Mouse (Mus musculus): ENCODE measurements around the gene Pigv. TPM values are rescaled to one million over a fixed set of nuclear protein-coding genes. Genes with fewer than 3 reads are reported as not detected.
A peak's percentile ranks its signal among the peaks of the same experiment; 100 is the strongest.

The Pigv gene
- polyA plus RNA-seq, 1 experiment from 2014 or later: 10.7 TPM

DNA sequence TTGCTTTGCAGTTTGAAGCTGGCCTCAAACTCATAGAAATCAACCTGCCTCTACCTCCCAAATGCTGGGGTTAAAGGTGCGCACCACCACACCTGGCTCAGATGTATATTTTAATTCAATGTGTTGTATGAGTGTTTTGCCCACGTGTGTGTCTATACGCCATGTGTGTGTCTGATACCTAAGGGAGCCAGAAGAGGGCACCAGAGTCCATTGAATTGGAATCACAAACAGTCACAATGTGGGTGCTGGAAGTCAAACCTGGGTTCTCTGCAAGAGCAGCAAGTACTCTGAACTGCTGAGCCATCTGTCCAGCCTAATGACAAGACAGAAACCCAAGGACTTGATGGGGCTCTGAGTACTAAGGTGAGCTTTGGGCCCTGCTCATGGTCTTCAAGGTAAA, 27.3 kb downstream of the Pigv start:
- Histone ChIP-seq H3K4me3 (ENCODE audit: low read depth, low read length) (no peak overlapping the region), H3K27ac (ENCODE audit: low read depth, low read length) (no peak overlapping the region), H3K9ac (ENCODE audit: low read depth, low read length) (no peak overlapping the region), H3K4me1 (replicated peaks; ENCODE audit: control insufficient read depth, insufficient read depth, low read length) (no peaks in the 10 kb centered on the region), H3K27me3 (ENCODE audit: control insufficient read depth, insufficient read depth, low read length) (no peaks in the 10 kb centered on the region), H3K36me3 (ENCODE audit: control insufficient read depth, insufficient read depth, low read length) (no peaks in the 10 kb centered on the region), H3K9me3 (ENCODE audit: control insufficient read depth, low read length) (no peaks in the 10 kb centered on the region), H3K4me2 (replicated peaks; ENCODE audit: low read depth, low read length) (no peak overlapping the region)
- WGBS: 88% methylated on average over 3 of the region's 3 CpGs
- DNase-seq (ENCODE audit: low spot score) (no peak), ATAC-seq (ENCODE audit: low FRiP score) (no peak)

DNA sequence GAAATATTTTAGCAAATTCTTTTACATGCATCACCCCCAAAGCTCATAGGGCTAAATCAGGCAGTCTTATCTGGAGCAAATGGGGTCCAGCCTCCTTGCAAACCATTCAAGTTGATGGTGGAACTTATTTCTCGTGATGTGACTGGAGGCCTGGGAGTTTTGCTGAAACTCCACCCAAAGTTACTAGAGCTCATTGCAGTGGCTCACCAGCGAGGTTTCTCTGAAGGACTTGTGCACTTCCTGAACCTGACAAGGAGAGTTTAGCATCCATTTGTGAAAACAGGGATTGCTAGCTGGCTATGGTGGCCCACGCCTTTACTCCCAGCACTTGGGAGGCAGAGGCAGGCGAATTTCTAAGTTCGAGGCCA, 38.4 kb downstream of the Pigv start:
- Histone ChIP-seq H3K27ac (ENCODE audit: low read depth, low read length) (no peak overlapping the region), H3K4me3 (ENCODE audit: low read depth, low read length) (no peak overlapping the region), H3K4me2 (replicated peaks; ENCODE audit: low read depth, low read length) (no peak overlapping the region), H3K4me1 (replicated peaks; ENCODE audit: control insufficient read depth, insufficient read depth, low read length) (peaks cover 9% of the 10 kb centered on the region; the same call in 1 of the 2 replicates), H3K27me3 (ENCODE audit: control insufficient read depth, insufficient read depth, low read length) (no peaks in the 10 kb centered on the region), H3K9me3 (ENCODE audit: control insufficient read depth, low read length) (no peaks in the 10 kb centered on the region), H3K36me3 (ENCODE audit: control insufficient read depth, insufficient read depth, low read length) (no peaks in the 10 kb centered on the region), H3K9ac (ENCODE audit: low read depth, low read length) (no peak overlapping the region)
- ATAC-seq (ENCODE audit: low FRiP score) (no peak), DNase-seq (ENCODE audit: low spot score) (no peak)
- WGBS: 83% methylated on average over 5 of the region's 5 CpGs

DNA sequence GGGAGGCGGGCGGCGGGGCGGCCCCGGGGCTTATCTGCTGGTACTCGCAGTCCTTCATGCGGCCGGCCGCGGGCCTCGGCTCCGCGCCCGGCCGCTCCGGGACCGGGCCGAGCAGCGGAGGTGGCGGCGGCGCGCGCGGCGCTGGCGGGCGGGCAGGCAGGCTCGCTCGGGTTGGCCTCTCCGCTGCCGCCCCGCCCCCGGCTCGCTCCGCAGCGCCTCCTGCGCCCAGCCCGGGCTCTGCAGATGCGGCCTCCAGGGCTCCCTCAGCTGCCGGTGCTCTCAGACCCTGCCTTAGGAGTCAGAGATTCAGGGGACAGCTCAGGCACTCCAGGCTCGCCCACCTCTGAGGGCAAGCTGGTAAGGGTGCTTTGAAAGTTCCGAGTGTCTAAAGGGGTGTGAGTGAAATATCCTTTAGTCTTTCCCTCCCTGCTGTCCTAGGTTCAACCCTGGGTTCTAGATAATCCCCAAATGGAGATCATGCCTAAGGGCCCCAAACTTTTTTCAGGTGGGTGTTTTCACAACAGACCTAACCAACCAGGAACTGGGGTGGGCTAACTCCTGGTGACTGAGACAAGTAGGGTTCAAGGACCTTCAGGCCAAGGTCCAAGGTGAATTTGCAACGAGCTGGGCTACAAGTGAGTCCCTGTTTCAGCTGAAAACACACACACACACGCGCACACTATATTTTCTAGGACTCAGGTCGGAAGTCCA, 39.0 kb downstream of the Pigv start:
- H3K27me3 ChIP-seq (ENCODE audit: control insufficient read depth, insufficient read depth, low read length): no peaks in the 10 kb centered on the region
- no peaks in the 10 kb centered on the region for H3K36me3 ChIP-seq (ENCODE audit: control insufficient read depth, insufficient read depth, low read length)
- H3K27ac ChIP-seq (ENCODE audit: low read depth, low read length): peak overlapping the region; percentile 58
- ATAC-seq (ENCODE audit: low FRiP score): peak; percentile 68
- H3K9me3 ChIP-seq (ENCODE audit: control insufficient read depth, low read length): no peaks in the 10 kb centered on the region
- H3K9ac ChIP-seq (ENCODE audit: low read depth, low read length): peak overlapping the region; percentile 97
- peak overlapping the region; percentile 96 for H3K4me2 ChIP-seq (replicated peaks; ENCODE audit: low read depth, low read length)
- H3K4me1 ChIP-seq (replicated peaks; ENCODE audit: control insufficient read depth, insufficient read depth, low read length): peaks cover 9% of the 10 kb centered on the region; the same call in 1 of the 2 replicates
- DNase-seq (ENCODE audit: low spot score): peak; percentile 94
- 23% methylated on average over 15 of the region's 47 CpGs for WGBS
- peak overlapping the region; percentile 82 for H3K4me3 ChIP-seq (ENCODE audit: low read depth, low read length)

DNA sequence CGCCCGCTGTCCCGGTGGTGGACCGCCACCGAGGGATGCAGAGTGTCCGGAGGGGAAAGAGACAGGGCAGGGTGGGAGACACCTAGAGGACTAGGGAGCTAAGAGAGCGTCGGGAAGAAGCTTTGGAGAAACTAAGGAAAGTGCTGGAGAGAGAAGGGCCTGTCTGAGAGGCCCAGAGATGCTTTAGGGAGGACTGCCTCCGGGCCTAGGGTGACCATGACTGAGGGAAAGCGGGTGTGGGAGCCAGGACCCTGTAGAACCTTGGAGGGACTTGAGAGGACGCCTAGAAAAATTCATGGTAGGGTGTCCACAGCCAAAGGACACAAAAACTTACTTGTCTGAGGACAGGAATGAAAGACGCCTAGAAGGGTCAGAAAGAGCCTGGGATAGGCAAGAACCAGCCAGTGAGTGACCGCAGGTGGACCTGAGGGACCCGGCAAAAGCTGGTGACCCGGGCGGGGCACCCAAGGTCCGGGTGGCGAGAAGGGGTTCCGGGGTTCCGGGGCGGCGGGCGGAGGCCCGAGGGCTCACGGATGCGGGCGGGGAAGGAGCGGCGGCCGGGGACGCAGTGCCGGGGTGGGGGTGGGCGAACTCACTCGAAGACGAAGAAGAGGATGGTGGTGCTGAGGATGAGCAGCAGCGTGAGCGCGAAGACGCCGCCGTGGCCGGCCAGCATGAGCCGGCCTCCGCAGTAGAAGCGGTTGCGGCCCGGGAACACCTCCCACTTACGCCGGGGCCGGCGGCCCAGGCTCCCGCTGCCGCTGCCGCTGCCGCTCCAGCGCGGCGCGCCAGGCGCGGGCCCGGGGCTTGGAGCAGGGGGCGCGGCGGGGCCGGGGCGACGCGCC, 39.7 kb downstream of the Pigv start:
- Histone ChIP-seq H3K4me2 (replicated peaks; ENCODE audit: low read depth, low read length) (peak overlapping the region; percentile 96), H3K36me3 (ENCODE audit: control insufficient read depth, insufficient read depth, low read length) (no peaks in the 10 kb centered on the region), H3K27ac (ENCODE audit: low read depth, low read length) (peak overlapping the region; percentile 58), H3K4me3 (ENCODE audit: low read depth, low read length) (peak overlapping the region; percentile 82), H3K9ac (ENCODE audit: low read depth, low read length) (peak overlapping the region; percentile 97), H3K9me3 (ENCODE audit: control insufficient read depth, low read length) (no peaks in the 10 kb centered on the region), H3K4me1 (replicated peaks; ENCODE audit: control insufficient read depth, insufficient read depth, low read length) (peaks cover 9% of the 10 kb centered on the region; the same call in 1 of the 2 replicates), H3K27me3 (ENCODE audit: control insufficient read depth, insufficient read depth, low read length) (no peaks in the 10 kb centered on the region)
- WGBS: 2% methylated on average over 40 of the region's 69 CpGs
- ATAC-seq (ENCODE audit: low FRiP score) (peak; percentile 45; the same call in 1 of the 2 replicates), DNase-seq (ENCODE audit: low spot score) (peak; percentile 71)

DNA sequence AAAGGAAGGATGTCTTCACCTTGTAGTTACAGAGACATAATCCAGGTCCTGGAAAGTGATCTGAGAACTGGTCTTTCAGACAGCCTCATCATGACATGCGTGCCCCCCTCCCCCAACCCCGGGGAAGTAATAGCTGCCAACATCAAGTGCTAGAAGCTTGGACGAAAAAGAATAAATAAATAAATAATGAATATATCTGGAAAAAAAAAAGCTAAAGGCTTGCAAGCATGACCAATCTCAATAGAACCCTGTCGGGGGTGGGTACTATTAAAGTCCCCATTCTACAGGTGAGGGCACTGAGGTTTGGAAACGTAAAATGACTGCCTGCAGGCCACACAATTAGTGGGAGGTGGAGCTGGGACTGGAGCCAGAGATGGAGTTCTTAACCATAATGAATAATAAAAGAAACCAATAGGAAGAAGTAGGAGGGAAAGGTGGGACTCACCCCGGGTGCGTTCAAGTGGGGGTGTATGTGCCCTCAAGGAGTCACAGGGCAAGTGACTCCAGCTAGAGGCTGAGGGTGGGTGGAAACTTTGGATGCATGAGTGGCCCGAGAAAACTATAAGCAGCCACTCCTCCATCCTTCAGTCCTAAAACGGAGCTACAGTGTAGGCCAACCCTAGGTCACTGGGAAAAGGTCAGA, 40.6 kb downstream of the Pigv start:
- no peak for ATAC-seq (ENCODE audit: low FRiP score)
- WGBS: 45% methylated on average over 9 of the region's 9 CpGs

DNA sequence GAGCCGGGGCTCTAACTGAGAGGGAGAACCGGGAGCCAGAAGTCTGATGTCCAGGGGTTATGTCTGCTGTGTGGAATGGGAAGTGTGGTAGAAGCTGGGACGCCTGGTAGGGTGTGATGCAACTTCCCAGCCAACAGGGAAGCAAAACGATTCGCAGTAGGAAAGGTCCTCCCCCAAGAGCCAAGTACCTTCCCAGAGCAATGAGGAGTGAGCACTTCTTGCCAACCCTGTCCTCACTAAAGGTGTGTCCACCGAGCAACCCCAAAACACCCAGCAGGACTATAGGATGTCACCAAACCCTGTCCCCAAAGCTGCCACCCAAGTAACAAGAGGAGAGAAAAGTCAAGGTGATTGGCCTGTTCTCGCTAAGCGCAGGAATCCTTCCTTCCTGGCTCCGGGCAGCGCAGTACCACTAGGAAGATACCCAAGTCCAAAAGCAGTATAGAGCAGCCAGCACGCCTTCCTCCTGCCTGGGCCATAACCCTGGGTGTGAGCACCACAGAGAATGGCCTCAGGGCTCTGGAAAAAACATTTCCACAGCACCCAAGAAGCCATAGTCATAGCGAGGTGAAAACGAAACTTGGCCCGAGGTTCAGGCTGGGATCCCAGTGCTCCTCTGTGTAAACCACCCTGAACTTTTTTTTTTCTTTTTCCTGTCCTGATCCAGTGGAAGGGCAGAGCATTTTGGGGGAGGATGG, 41.2 kb downstream of the Pigv start:
- H3K4me3 ChIP-seq (ENCODE audit: low read depth, low read length): no peak overlapping the region
- no peak for DNase-seq (ENCODE audit: low spot score)
- no peaks in the 10 kb centered on the region for H3K36me3 ChIP-seq (ENCODE audit: control insufficient read depth, insufficient read depth, low read length)
- WGBS: 85% methylated on average over 14 of the region's 14 CpGs
- no peak for ATAC-seq (ENCODE audit: low FRiP score)
- no peaks in the 10 kb centered on the region for H3K27me3 ChIP-seq (ENCODE audit: control insufficient read depth, insufficient read depth, low read length)
- no peaks in the 10 kb centered on the region for H3K9me3 ChIP-seq (ENCODE audit: control insufficient read depth, low read length)
- H3K4me1 ChIP-seq (replicated peaks; ENCODE audit: control insufficient read depth, insufficient read depth, low read length): peaks cover 9% of the 10 kb centered on the region; the same call in 1 of the 2 replicates
- no peak overlapping the region for H3K4me2 ChIP-seq (replicated peaks; ENCODE audit: low read depth, low read length)
- no peak overlapping the region for H3K9ac ChIP-seq (ENCODE audit: low read depth, low read length)
- H3K27ac ChIP-seq (ENCODE audit: low read depth, low read length): no peak overlapping the region

More for the DNA sequence above, 40.6 kb downstream of the Pigv start:
- peak overlapping the region; percentile 96 for H3K4me2 ChIP-seq (replicated peaks; ENCODE audit: low read depth, low read length)
- no peak for DNase-seq (ENCODE audit: low spot score)
- no peaks in the 10 kb centered on the region for H3K9me3 ChIP-seq (ENCODE audit: control insufficient read depth, low read length)
- peak overlapping the region; percentile 97 for H3K9ac ChIP-seq (ENCODE audit: low read depth, low read length)
- no peaks in the 10 kb centered on the region for H3K36me3 ChIP-seq (ENCODE audit: control insufficient read depth, insufficient read depth, low read length)
- no peak overlapping the region for H3K27ac ChIP-seq (ENCODE audit: low read depth, low read length)
- H3K4me3 ChIP-seq (ENCODE audit: low read depth, low read length): peak overlapping the region; percentile 82
- H3K4me1 ChIP-seq (replicated peaks; ENCODE audit: control insufficient read depth, insufficient read depth, low read length): peaks cover 9% of the 10 kb centered on the region; the same call in 1 of the 2 replicates
- H3K27me3 ChIP-seq (ENCODE audit: control insufficient read depth, insufficient read depth, low read length): no peaks in the 10 kb centered on the region

DNA sequence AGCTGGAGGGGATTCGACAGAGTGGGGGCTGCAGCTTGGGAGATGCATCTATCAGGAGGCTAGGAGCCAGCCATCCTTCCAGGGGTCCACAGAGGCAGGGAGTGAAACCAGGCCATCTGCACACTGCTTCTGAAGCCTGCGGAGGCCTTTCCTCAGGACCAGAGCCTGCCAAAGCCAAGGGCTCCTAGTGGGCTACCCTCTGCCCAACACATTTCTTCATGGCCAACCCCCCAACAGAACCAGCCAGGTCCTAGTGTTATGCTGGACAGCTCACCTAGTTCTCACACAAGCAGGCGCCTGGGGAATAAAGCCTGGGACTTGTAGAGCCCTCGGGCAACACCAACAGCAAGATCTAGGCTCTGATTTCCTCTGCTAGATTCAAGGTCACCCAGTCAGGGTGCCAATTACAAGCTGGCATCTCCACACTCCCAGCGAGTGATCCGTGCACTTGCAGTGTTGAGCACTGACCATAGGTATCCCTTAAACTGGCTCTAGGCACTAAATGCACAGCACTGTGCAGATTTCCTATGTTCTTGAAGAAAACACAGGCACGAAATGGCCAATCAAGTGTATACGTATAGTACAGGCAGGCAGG, 42.0 kb downstream of the Pigv start:
- no peak overlapping the region for H3K4me2 ChIP-seq (replicated peaks; ENCODE audit: low read depth, low read length)
- no peaks in the 10 kb centered on the region for H3K27me3 ChIP-seq (ENCODE audit: control insufficient read depth, insufficient read depth, low read length)
- H3K9ac ChIP-seq (ENCODE audit: low read depth, low read length): no peak overlapping the region
- no peak overlapping the region for H3K4me3 ChIP-seq (ENCODE audit: low read depth, low read length)
- DNase-seq (ENCODE audit: low spot score) (no peak), ATAC-seq (ENCODE audit: low FRiP score) (no peak)
- no peaks in the 10 kb centered on the region for H3K9me3 ChIP-seq (ENCODE audit: control insufficient read depth, low read length)
- 94% methylated on average over 8 of the region's 8 CpGs for WGBS
- H3K27ac ChIP-seq (ENCODE audit: low read depth, low read length): no peak overlapping the region
- no peaks in the 10 kb centered on the region for H3K36me3 ChIP-seq (ENCODE audit: control insufficient read depth, insufficient read depth, low read length)
- peaks cover 9% of the 10 kb centered on the region; the same call in 1 of the 2 replicates for H3K4me1 ChIP-seq (replicated peaks; ENCODE audit: control insufficient read depth, insufficient read depth, low read length)

DNA sequence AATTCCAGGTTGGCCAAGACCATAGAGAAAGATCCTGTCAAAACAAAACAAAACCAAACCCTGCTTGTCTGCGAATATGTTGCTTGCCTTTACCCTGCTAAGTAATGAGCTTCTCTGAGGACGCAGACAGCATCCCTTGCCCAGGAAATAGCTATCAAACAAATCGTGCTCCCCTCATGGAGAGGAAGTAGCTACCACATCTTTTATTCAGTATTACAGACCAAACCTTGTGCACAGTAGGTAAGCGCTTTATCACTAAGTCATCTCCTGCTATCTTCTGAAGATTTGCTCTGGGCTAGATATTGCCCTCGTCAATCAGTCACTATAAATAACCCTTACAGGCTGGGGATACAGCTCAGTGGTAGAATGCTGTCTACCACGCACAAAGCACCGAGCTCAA, 43.3 kb downstream of the Pigv start:
- H3K27ac ChIP-seq (ENCODE audit: low read depth, low read length): no peak overlapping the region
- no peak overlapping the region for H3K4me3 ChIP-seq (ENCODE audit: low read depth, low read length)
- DNase-seq (ENCODE audit: low spot score): no peak
- no peaks in the 10 kb centered on the region for H3K9me3 ChIP-seq (ENCODE audit: control insufficient read depth, low read length)
- WGBS: 90% methylated on average over 7 of the region's 7 CpGs
- no peak for ATAC-seq (ENCODE audit: low FRiP score)
- H3K4me2 ChIP-seq (replicated peaks; ENCODE audit: low read depth, low read length): no peak overlapping the region
- H3K9ac ChIP-seq (ENCODE audit: low read depth, low read length): no peak overlapping the region
- H3K27me3 ChIP-seq (ENCODE audit: control insufficient read depth, insufficient read depth, low read length): no peaks in the 10 kb centered on the region
- no peaks in the 10 kb centered on the region for H3K36me3 ChIP-seq (ENCODE audit: control insufficient read depth, insufficient read depth, low read length)
- H3K4me1 ChIP-seq (replicated peaks; ENCODE audit: control insufficient read depth, insufficient read depth, low read length): peaks cover 9% of the 10 kb centered on the region; the same call in 1 of the 2 replicates

Measured in hindbrain, embryonic 11.5 days (tissue).